Mouse (Mus musculus): Measurements from ENCODE around the gene Scrn2. TPM values are rescaled to one million over a fixed set of nuclear protein-coding genes. Genes with fewer than 3 reads are reported as not detected.

Gene Scrn2
- total RNA-seq (2022): 10 to 100 TPM; 13.0 to 14.4 (median 13.6) TPM

GRCm38 (mm10) chr11:97029686-97030417, at the start of gene Scrn2:
Gene Scrn2 (plus strand): TSS chr11:97029938.
- DNase-seq (ENCODE audit: low spot score in 2 of 2): peak; percentile 77 to 80

GRCm38 (mm10) chr11:96980021-96980420, 49.7 kb upstream of the Scrn2 start:
- DNase-seq (ENCODE audit: low spot score in 2 of 2): no peak

- DNase-seq (ENCODE audit: low spot score in 2 of 2): no peak
Measured at GRCm38 (mm10) chr11:96981461-96981860, 48.3 kb upstream of the Scrn2 start.

- peak; percentile 54 to 64 for DNase-seq (ENCODE audit: low spot score in 2 of 2)
Measured at GRCm38 (mm10) chr11:96982355-96982754, 47.4 kb upstream of the Scrn2 start.

- no peak for DNase-seq (ENCODE audit: low spot score in 2 of 2)
Measured at GRCm38 (mm10) chr11:96982859-96983258, 46.9 kb upstream of the Scrn2 start, which contains the start of gene Sp2. Gene Sp2 (minus strand): TSS chr11:96982959.

GRCm38 (mm10) chr11:96984903-96985302, 44.8 kb upstream of the Scrn2 start:
- no peak for DNase-seq (ENCODE audit: low spot score in 2 of 2)

GRCm38 (mm10) chr11:96986463-96986862, 43.3 kb upstream of the Scrn2 start:
- no peak for DNase-seq (ENCODE audit: low spot score in 2 of 2)

- DNase-seq (ENCODE audit: low spot score in 2 of 2): no peak
Measured at GRCm38 (mm10) chr11:96987873-96988655, 41.7 kb upstream of the Scrn2 start.

GRCm38 (mm10) chr11:96991501-96991900, 38.2 kb upstream of the Scrn2 start:
- DNase-seq (ENCODE audit: low spot score in 2 of 2): no peak

- no peak for DNase-seq (ENCODE audit: low spot score in 2 of 2)
Measured at GRCm38 (mm10) chr11:96992722-96993311, 36.9 kb upstream of the Scrn2 start.

- no peak for DNase-seq (ENCODE audit: low spot score in 2 of 2)
Measured at GRCm38 (mm10) chr11:96995031-96995430, 34.7 kb upstream of the Scrn2 start.

- DNase-seq (ENCODE audit: low spot score in 2 of 2): no peak
Measured at GRCm38 (mm10) chr11:96995836-96996772, 33.6 kb upstream of the Scrn2 start.

GRCm38 (mm10) chr11:96996773-96997379, 32.9 kb upstream of the Scrn2 start:
- no peak for DNase-seq (ENCODE audit: low spot score in 2 of 2)

GRCm38 (mm10) chr11:96997380-96997956, 32.3 kb upstream of the Scrn2 start:
- DNase-seq (ENCODE audit: low spot score in 2 of 2): peak in 1 of 2 experiments; percentile 17

GRCm38 (mm10) chr11:97003170-97003569, 26.6 kb upstream of the Scrn2 start:
- DNase-seq (ENCODE audit: low spot score in 2 of 2): no peak

GRCm38 (mm10) chr11:97007093-97007794, 22.5 kb upstream of the Scrn2 start:
- DNase-seq (ENCODE audit: low spot score in 2 of 2): no peak

- DNase-seq (ENCODE audit: low spot score in 2 of 2): no peak
Measured at GRCm38 (mm10) chr11:97009198-97009790, 20.4 kb upstream of the Scrn2 start.

- DNase-seq (ENCODE audit: low spot score in 2 of 2): no peak
Measured at GRCm38 (mm10) chr11:97013121-97013670, 16.5 kb upstream of the Scrn2 start, which contains the start of gene Sp6. Gene Sp6 (plus strand): TSS chr11:97013394.

Measured in gastrocnemius, adult 8-10 months (tissue).